Mouse (Mus musculus) urinary bladder, postnatal 14 days (tissue): ENCODE measurements at regions not wholly inside any gene's neighbourhood (a gene's known extent, or its start where the extent isn't known, plus 50 kb on each side); places are given as distances from the start of the nearest gene placed in this dataset.
A peak's percentile ranks its signal among the peaks of the same experiment; 100 is the strongest.

Experiments
- DNase-seq: peaks from one replicate; pipeline ENCODE4 v3.0.0; 2021; ENCODE audit warnings: low spot score

- DNase-seq: no peak
Measured at GRCm38 (mm10) chr5:112098469-112099085, 153.7 kb downstream of the Cryba4 start.

GRCm38 (mm10) chr5:112101739-112102590, 150.4 kb downstream of the Cryba4 start:
- DNase-seq: no peak

GRCm38 (mm10) chr5:112110306-112110969, 141.9 kb downstream of the Cryba4 start:
- DNase-seq: no peak

- DNase-seq: no peak
Measured at GRCm38 (mm10) chr5:112120766-112121165, 131.6 kb downstream of the Cryba4 start.

- DNase-seq: no peak
Measured at GRCm38 (mm10) chr5:112121554-112121953, 130.8 kb downstream of the Cryba4 start.

GRCm38 (mm10) chr5:112122581-112122980, 129.7 kb downstream of the Cryba4 start:
- no peak for DNase-seq

- DNase-seq: peak; percentile 20
Measured at GRCm38 (mm10) chr5:112127171-112127570, 125.1 kb downstream of the Cryba4 start.

- DNase-seq: no peak
Measured at GRCm38 (mm10) chr5:112132746-112133145, 119.6 kb downstream of the Cryba4 start.

GRCm38 (mm10) chr5:112133688-112134573, 118.4 kb downstream of the Cryba4 start:
- DNase-seq: no peak

GRCm38 (mm10) chr5:112136646-112137045, 115.7 kb downstream of the Cryba4 start:
- no peak for DNase-seq

- DNase-seq: no peak
Measured at GRCm38 (mm10) chr5:112138246-112138645, 114.1 kb downstream of the Cryba4 start.

- no peak for DNase-seq
Measured at GRCm38 (mm10) chr5:112142731-112143130, 109.6 kb downstream of the Cryba4 start.

GRCm38 (mm10) chr5:112143993-112144621, 108.2 kb downstream of the Cryba4 start:
- no peak for DNase-seq

- DNase-seq: peak; percentile 85
Measured at GRCm38 (mm10) chr5:112153675-112154085, 98.6 kb downstream of the Cryba4 start.

- peak; percentile 19 for DNase-seq
Measured at GRCm38 (mm10) chr5:112154650-112155049, 97.7 kb downstream of the Cryba4 start.

- DNase-seq: no peak
Measured at GRCm38 (mm10) chr5:112155051-112155450, 97.3 kb downstream of the Cryba4 start.

- no peak for DNase-seq
Measured at GRCm38 (mm10) chr5:112156005-112156404, 96.3 kb downstream of the Cryba4 start.

GRCm38 (mm10) chr5:112166410-112167175, 85.7 kb downstream of the Cryba4 start:
- no peak for DNase-seq

GRCm38 (mm10) chr5:112167790-112168189, 84.5 kb downstream of the Cryba4 start:
- no peak for DNase-seq

GRCm38 (mm10) chr5:112171325-112171724, 81.0 kb downstream of the Cryba4 start:
- DNase-seq: no peak
